Mouse (Mus musculus) adipocyte (in vitro differentiated cells): ENCODE measurements around the gene Ctnnd2.

Experiments used
- DNase-seq: peaks from one replicate; pipeline ENCODE4 v3.0.0-alpha.2; 2016; ENCODE audit warnings: low spot score

Gene Ctnnd2

DNA sequence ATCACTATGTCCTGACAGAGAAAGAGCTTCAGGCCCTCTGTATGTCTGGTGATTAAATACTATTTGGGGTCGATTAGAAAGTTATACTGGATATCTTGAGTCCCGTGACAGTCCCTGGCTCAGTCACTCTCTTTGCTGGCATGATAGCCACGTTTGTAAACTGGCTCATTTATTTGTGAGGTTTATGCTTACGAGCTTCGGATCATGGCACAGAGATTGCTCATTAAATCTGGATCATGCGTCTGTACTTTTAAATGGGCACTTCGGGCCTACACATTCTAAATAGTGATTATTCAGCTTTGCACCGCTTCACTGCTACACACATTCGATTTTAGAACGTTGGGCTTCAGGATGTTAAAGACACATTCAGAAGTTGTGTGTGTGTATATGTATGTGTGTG is 96.4 kb downstream of the Ctnnd2 start:
- DNase-seq: no peak

GRCm38 (mm10) chr15:30271141-30271572 is 98.8 kb downstream of the Ctnnd2 start:
- peak; percentile 3 for DNase-seq

GRCm38 (mm10) chr15:30272326-30272725 is 99.9 kb downstream of the Ctnnd2 start:
- no peak for DNase-seq

DNA sequence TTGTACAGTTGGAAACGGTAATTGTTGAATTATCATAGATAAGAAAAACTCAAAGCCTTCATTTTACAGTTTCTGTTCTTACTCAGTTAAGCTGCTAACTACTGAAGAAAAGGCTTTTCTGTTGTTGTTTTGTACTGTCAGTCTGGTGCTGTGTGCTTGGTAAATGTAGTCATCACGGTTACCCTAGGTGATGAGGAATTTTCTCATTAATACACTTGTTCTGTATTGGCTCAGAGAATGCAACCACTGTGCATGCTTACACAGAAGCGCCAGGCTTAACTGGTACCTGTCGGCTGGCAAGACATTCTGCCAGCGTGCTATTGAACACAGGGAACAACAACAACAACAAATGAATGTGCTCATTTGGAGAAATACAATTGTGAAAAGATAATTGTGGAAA is 103.3 kb downstream of the Ctnnd2 start:
- no peak for DNase-seq

- peak; percentile 5 for DNase-seq
Observed at GRCm38 (mm10) chr15:30276691-30277090, 104.3 kb downstream of the Ctnnd2 start.

- DNase-seq: no peak
Observed at GRCm38 (mm10) chr15:30278610-30279009, 106.2 kb downstream of the Ctnnd2 start.

- no peak for DNase-seq
Observed at GRCm38 (mm10) chr15:30285572-30286244, 113.3 kb downstream of the Ctnnd2 start.

GRCm38 (mm10) chr15:30286245-30286642 is 113.9 kb downstream of the Ctnnd2 start:
- no peak for DNase-seq

DNA sequence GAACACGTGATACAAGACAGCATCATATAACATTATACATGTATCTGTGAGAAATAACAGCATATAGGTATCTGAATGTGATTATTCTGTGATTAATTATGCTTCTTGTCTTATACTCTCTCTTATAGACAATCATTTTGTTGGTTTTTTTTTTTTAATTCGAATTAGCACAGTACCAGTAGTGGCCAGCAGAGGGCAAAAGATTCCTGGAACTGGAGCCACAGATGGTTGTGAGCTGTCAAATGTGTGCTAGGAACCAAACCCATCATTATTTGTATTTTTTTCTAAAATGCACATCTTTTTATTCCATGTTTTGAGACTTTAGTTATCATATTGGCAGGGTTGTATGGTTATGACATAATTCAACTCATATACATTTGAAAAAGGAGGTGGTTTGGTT is 130.4 kb downstream of the Ctnnd2 start:
- DNase-seq: no peak

DNA sequence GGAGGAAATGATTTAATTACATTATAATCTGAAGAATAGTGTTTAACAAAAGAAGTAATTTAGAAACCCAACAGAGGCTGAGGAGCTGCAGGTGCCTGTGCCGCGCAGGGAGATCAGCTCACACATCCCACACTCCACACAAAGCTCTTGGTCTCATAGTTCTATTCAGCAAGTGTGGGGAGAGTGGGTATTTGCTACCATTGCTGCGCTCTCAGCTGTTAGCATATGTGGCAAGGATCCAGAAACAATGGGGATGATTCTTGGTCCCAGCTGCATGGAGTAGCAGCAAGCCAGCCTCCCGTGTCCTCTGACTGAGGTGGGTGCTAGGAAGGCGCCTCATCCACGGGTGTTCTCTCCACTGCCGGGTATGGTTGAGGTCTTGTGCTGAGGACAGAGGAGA is 134.0 kb downstream of the Ctnnd2 start:
- DNase-seq: no peak

- DNase-seq: no peak
Observed at GRCm38 (mm10) chr15:30322543-30322942, 150.2 kb downstream of the Ctnnd2 start.

DNA sequence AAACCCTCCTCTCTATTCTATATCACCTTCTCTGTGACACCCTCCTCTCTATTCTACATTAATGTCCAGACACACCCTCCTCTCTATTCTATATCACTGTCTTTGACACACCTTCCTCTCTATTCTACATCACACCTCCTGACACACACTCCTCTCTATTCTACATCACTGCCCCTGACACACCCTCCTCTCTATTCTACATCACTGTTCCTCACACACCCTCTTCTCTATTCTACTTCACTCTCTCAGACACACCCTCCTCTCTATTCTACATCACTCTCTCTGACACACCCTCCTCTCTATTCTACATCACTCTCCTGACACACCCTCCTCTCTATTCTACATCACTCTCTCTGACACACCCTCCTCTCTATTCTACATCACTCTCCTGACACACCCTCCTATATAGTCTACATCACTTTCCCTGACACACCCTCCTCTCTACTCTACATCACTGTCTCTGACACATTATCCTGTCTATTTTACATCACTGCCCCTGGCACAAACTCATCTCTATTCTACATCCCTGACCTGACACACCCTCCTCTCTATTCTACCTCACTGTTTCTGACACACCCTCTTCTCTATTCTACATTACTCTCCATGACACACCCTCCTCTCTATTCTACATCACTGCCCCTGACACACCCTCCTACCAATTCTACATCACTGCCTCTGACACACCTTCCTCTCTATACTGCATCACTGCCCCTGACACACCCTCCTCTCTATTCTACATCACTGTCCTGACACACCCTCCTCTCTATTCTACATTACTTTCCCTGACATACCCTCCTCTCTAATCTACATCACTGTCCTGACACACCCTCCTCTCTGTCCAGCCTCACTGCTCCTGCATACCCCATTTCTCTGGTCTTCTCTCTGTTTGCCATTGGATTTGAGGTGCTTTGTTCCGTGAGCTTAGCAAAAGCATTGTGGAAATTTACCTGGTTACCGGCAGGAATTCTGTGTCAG is 161.2 kb downstream of the Ctnnd2 start:
- no peak for DNase-seq

GRCm38 (mm10) chr15:30338585-30339197 is 166.3 kb downstream of the Ctnnd2 start:
- DNase-seq: no peak

DNA sequence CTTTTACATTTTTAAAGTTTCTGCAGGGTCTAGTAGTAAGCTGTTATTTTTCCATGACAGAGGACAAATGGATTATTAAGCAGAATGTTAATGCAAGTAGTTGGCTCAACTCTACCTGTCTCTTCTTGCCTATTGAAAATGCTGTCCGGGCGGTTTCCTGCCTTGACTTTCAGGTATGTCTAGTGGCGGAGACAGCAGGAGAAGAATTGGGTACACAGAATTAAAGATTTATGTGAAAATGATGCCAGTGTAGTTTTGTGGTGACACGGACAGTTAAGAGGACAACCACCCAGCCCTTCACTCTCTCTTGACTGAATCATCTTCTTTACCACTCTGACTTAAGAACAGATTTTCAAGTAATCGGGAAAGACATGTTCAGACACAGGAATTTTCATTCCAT is 173.4 kb downstream of the Ctnnd2 start:
- no peak for DNase-seq

DNA sequence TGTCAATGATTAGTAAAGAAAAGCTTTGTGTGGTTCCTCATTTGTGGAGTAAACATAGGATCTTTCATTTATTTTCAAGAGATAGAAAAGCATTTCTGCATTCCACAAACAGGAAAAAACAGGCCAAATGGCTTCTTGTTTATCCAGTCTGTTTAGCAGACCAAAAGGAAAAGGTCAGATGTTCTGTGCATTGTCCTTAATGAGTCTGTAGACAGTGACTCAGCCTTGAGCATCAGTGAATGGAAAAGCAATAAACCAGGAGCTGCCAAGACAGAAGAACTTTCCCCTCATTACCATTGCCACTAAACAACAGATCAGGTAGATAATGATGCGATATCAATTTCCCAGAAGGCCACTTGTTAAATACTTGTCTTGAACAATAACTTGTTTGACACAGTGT is 192.1 kb downstream of the Ctnnd2 start:
- DNase-seq: no peak

GRCm38 (mm10) chr15:30369997-30370396 is 197.6 kb downstream of the Ctnnd2 start:
- DNase-seq: no peak

DNA sequence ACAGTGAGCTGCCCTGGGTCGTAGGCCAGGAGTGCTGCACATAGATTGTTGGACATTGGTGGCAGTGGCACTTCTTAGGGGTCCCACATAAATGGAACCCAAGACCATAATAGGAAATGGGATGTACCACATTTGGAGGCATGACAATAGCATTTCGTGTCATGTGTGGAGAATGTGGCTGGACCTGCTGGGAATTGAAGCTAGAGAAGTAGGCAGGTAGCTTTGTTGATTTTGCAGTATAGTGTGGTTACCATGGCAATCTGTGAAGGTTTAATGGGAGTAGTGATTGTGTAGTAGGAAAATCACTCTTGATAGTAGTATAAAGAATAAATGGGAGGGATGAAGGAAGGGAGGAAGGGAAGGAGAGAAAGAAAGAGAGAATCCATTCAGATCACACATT is 198.8 kb downstream of the Ctnnd2 start:
- DNase-seq: no peak

DNA sequence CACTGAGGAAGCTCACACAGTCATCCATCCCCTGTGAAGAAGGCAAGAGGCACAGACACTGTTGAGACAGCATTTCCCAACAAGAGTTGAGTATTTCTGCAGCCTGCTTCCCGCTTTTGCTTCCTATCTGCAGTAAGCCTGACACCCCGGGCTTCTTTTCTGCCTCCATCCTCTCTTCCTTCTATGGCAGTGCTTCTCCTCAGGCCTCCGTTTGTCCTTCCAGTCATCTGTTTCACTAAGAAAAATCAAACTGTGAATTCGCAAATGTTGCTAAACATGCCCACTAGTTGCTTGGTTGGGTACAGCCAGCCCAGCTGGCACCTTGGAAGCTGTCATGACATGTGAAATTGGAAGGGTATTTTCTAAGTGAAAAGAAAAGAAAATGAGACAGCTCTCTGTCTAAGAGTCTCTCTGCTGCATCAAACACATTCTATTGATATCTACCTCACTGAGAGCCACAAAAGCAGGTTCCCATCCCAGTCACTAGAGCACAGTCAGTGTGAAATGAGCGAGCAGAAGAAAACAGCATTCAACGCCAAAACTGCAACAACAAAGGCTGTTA is 201.3 kb downstream of the Ctnnd2 start:
- DNase-seq: no peak

DNA sequence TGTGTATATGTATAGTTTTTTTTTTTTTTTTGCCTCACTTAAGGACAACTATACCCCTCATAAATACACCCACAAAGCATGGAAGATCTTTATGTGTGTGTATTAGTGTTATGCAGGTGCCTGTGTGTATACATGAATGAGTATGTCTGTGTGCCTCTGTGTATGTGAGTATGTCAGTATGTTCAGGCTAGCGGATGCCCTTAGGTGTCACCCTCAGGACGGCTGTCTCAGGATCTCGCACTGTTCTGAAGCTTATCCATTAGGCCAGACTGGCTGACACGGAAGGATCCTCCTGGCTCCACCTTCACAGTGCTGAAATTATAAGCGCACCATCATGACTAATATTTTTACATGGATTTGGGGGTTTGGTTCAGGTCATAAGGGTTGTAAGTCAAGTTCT is 202.5 kb downstream of the Ctnnd2 start:
- no peak for DNase-seq

DNA sequence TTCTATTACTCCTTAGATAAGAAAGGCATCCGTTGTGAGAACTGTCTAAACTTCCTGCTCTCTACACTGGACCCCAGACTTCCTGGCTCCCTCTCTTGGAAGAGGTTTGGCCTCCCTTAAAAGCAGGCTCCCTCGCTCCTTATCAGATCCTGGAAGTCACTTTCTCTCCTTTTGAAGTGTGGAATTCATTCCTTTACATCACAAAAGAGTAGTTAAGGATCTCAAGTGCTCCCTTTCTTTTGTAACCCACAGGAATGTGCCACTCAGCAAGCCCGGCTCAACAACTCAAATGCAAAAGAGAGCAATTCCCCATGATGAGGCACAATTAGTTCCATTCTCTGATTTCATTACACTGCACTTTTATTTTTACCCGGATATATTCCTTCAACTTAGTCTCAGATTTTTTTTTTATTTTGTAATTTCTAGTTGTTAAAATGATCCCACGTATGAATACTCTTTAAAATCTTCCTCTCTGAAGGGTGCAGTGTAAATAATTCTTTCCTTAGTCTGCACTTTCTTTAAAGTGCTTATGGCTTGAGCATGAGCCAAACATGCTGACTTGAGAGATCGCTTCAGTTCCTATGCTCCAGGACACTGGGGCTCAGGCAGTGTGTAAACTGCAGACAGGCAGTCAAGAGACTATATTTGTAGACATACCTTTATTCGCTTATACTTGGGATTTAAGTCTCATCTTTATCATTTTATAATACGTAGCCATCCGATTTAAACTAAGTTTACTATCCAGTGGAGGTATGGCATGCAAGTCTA is 210.9 kb downstream of the Ctnnd2 start:
- DNase-seq: no peak

DNA sequence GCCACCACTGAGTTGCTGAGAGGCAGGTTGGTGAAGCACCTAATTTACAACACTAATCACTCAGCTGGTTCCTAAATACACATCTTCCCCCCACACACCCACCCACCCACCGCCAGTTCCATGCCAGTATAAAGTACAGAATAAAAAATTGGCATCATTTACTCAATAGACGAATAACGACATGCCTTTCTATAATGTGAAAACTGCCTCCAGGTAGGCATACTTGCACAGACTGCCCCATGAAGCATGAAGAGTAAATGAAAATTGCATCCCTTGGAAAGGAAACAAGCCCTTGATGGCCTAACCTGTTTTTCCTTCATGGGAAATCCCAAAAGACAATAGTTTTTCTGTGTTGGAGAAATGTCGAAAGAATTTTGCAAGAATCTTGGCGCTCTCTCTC is 212.0 kb downstream of the Ctnnd2 start:
- no peak for DNase-seq

DNA sequence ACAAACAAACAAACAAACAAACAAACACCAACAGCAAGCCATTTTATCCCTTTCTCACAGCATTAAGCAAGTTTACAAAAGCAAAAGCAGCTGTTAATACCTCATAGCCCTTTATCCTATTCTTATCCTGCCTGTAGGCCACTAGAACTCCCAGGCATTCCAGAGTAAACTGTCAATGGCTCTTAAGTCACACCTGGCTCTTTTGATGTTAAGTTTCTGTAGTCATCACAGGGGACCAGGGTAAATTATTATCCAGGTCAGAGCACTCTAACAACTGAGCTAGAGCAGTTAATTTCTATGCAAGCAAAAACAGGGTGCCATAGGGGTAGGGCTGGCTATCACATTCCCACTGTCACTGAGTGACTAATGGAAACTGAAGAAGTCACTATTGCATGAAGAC is 214.1 kb downstream of the Ctnnd2 start:
- no peak for DNase-seq
